Mouse (Mus musculus) megakaryocyte, embryonic 14.5 days (primary cell): ENCODE results near the gene Acadvl.

ENCODE experiments used
- FLI1 ChIP-seq: IDR thresholded peaks from 2 replicates; pipeline ENCODE4 v1.6.1; 2012; ENCODE audit warnings: low read length, inconsistent platforms, mixed read lengths
- GATA1 ChIP-seq: IDR thresholded peaks from 3 replicates; pipeline ENCODE4 v1.6.1; 2012; ENCODE audit warnings: mixed read lengths, low read length, inconsistent platforms, borderline replicate concordance

- TF ChIP-seq GATA1 (no peak), FLI1 (no peak)
Measured at GRCm38 (mm10) chr11:69966860-69967517, 48.2 kb downstream of the Acadvl start.
